Mouse (Mus musculus) R1 (cell line): ENCODE results near the gene Faf1.

ENCODE experiments used
- DNase-seq: peaks from one replicate; pipeline ENCODE4 v3.0.0-alpha.2; 2018; ENCODE audit warnings: low read depth, low spot score

Gene Faf1

DNA sequence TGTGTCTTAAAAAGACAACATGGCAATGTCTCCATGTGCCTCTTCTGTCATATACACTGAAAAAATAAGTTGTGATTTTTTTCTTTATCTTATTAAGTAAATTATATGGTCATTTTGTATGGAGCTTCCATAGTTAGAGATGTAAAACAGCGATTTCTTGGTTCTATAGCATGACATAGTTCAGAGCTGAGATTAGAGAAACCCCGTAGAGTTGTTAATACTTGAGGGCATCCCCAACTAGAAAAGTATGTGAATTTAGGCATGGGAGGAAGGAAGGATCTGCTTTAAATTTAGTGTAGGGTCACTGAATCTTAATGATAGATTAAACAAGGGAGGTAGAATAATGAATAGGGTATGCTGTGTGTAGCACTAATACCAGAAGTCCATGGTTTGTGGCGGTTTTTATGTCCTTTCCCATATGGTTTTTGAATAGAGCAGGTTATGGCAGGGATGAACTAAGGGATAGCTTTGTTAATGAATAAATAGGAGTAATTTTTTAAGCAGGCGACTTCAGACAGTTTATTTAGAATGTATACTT is 106.3 kb downstream of the Faf1 start:
- DNase-seq, result no peak

- DNase-seq, result no peak
These were observed 113.1 kb downstream of the Faf1 start for GRCm38 (mm10) chr4:109789347-109790001.

DNA sequence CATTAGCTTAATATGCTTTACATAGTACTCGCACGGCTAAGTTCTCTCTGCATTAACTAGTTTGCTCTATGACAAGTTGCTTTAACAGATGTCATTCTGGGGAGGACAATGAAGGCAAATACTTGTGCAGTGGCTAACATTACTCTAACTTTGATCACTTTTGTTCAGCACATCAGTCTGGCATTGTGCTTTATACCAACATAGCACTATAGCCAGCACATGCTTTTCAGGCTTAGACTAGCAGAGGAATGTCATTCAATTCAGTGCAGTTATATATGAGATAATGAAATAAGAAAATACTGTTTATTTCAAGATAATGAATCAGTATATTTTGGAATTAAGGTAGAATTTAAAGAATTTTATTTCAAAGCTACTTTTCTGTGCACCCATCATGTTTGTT is 115.9 kb downstream of the Faf1 start:
- no peak for DNase-seq

DNA sequence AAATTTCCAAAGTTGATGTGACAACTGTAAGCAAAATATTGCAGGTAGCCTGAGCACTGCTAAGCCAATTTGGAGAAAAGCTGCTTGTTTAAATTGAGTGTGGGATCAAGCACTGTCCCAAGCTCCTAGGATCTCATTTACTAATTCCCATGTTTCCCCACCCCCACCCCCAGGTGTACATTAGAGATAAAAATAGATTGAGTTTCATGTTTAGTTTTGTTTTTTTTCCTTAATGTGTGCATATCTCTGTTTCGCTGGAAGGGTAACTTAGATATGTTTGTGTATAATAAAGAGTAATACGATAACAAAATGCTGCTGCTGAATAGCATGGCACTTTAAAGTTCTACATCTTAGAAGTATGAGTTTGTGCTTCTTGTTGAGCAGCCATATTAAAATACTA is 116.7 kb downstream of the Faf1 start:
- no peak for DNase-seq

- no peak for DNase-seq
These were observed 121.3 kb downstream of the Faf1 start for GRCm38 (mm10) chr4:109797511-109798182.

DNA sequence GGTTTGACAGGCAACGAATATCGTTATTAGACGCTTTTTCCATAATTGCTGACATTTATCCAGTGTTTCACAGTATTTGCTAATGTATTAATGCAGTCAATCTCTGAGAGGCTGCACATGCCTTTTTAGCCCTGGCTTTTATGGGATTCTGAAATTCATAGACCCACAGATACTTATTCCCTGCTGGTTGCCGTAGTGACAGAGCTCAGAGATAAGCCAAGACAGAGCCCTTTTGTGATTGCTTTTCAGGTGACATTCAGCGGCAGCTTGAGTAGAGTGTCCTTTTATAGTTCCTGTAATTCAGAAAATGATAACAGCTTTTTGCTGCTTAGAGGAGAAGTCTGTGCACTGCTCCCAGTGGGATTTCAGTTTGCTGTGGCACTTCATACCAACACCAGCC is 130.0 kb downstream of the Faf1 start:
- DNase-seq, result no peak

DNA sequence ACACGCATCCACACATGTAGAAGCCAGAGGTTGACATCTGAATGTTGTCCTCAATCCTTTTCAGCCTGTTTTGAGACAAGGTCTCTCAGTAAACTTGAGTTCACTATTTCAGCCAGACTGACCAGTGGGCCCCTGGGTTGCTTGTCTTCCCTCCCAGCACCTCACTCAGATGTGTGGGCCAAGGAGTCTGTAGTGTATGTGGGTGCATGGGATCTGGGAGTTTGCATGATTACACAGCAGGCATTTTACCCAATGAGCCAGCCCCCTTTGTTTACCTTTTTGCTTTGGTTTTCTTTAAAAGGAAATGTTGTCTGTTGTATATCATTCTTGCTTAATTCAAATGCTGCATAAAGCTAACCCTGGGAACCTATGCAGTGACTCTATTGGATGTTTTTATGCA is 138.8 kb downstream of the Faf1 start:
- no peak for DNase-seq

GRCm38 (mm10) chr4:109815592-109815991 is 139.2 kb downstream of the Faf1 start:
- DNase-seq, result no peak

DNA sequence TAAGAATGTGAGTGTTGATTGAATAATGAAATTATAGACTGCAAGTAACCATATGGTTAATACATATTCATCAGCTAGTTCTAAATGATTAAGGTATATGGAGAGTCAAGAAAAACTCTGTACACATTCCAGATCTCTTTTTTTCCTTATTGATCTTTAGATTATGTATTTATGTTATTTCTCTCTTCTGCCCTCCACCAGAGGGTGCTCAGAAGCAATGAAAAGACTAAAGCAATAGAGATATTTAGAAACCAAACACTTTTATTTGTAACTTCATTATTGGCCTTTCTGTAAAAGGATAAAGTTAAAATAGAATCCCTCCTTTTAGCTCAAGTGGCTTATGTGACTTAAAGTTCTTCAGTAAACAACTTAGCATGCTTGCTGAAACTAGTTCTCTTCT is 143.1 kb downstream of the Faf1 start:
- DNase-seq, result no peak

GRCm38 (mm10) chr4:109829800-109830199 is 153.4 kb downstream of the Faf1 start:
- no peak for DNase-seq

GRCm38 (mm10) chr4:109857851-109858250 is 181.5 kb downstream of the Faf1 start:
- no peak for DNase-seq

GRCm38 (mm10) chr4:109858571-109859392 is 182.4 kb downstream of the Faf1 start:
- no peak for DNase-seq

DNA sequence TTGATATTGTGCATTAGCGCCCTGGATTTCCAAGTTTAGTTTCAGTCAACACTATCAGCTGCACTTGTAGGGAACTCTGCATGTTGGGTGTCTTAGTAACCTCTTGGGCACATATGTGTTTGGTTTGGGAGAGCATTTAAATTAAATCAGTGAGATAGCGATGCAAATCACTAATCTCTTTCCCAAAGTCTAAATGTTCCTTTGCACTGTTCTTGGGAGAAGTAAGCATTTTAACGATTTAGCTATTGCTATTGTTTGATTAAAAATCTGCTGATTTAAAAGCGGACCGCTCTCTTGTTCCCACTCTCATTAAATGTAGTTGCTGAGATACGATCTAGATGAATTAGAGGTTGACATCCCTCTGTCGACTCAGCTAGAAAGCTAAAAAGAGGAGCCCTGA is 183.0 kb downstream of the Faf1 start:
- DNase-seq, result no peak

- peak; percentile 7 for DNase-seq
These were observed 183.9 kb downstream of the Faf1 start for GRCm38 (mm10) chr4:109860256-109860655.

- no peak for DNase-seq
These were observed 185.9 kb downstream of the Faf1 start for GRCm38 (mm10) chr4:109862271-109862670.

- DNase-seq, result no peak
These were observed 186.6 kb downstream of the Faf1 start for GRCm38 (mm10) chr4:109863021-109863420.

DNA sequence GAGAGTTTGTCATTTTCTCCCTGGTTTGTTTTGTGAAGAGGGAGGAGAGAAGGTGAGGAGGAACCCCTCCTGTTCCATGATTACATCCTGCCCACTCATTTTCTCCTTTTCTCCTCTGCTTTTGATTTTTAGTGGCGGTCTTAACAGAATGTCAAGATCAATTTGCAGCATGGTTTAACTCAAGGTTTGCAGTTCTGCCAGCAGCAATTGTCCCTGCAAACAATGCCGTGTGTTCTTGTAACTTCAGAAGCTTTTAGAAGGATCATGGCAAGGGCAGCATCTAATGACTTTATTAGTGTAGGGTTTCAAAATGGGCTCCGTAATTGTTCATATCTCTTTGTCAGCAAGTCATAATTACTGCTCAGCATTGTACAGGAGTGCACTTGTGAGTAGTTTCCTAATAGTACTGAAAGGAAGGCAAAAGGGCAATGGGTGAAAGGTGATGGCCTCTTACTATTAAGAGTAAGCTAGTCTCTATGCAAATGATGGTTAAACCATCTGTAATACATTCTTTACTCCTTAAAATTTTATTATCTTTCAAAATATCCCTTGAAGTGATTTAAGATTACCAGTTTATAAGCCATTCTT is 192.6 kb downstream of the Faf1 start:
- DNase-seq, result no peak

DNA sequence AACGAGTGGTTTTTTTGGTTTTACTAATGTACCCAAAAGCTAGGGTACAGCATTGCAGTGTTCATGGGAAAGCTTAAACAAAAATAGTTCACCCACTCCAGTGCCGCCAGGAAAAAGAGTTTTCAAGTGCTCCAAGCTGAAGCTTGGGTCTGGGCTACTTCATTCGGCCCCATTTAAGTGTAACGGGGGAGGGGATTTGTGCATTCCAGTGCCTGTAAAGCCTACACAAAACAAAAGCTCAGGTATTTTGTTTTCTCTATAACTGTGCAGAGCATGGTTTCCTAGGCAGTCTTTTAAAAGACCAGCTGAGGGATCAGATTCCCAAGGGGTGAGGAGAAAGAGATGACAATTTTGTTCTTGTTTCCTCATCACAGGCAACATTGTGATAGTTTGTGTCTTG is 207.9 kb downstream of the Faf1 start:
- DNase-seq, result peak; percentile 78

DNA sequence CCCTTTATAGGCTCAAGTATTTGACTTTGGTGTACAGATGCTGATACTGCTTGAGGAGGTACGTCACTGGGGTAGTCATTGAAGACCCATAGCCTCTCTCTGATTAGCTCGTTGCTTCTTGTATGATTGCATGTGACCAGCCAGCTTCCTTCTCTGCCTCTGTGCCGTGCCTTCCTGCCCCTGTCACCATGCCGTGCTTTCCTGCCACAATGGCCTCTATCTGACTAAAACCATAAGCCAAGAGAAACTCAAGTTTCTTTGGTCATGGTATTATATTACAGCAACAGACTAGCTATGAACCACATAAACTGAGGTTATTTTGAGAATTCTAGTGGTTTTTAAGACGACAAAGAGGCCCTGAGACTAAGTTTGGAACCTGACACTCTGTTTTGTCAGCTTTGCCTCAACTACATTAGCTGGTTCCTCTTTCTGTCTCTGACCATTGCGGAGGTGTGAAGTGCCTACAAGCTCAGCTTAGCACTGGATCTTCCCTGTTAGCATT is 211.5 kb downstream of the Faf1 start:
- no peak for DNase-seq

DNA sequence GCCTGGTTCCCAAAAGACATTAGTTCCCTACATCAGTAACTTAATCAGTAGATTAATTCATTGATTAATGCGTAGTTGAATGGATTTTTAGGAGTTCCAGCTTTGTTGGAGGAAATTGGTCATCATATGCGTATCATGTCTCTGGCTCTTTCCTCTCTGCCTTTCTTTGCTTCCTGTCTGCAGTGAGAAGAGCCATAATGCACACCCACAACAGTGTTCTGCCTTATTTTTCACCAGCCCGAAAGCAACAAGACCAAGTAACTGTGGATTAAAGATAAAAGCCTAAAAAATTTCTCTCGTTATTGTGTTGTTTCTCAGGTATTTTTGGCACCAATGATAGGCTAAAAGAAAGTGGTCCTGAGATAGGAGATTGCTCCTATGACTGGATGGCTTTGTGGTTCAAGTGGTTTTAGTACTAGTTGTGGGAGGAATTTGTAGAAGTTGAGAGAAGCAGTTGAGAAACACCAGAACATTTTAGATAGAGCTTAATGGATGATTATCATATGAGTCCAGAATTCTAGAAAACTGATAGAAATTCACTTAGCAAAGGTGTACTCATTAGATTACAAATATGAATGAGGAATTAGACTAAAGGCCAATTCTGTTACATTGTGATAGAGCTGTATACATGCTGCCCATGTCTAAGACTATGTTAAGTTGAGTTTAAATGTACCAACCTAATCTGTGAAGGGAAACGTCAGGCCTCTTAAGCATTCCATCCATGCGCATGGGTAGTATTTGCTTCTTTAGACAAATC is 221.6 kb downstream of the Faf1 start:
- no peak for DNase-seq

DNA sequence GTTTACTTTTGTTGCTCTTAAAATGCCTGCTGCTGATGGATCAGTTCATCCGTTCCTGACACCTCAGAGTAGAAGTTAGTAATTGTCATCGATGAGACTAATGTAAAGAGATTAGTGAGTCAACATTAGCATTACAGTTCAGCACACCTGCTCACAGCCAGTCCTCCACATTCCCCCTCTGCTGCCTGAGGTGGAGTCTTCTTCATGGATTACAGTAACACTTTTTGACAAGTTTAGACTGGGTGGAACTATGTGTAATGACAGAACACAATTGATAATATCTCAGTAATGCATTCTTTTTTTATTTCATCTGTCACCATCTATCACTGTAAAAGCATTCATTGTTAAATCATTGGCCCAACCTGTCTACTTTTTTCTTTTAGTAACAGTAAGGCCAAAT is 224.7 kb downstream of the Faf1 start:
- DNase-seq, result peak; percentile 39
